Mouse (Mus musculus) forebrain, embryonic 15.5 days (tissue): ENCODE data around the gene Pde4d. TPM values are rescaled to one million over a fixed set of nuclear protein-coding genes. Genes with fewer than 3 reads are reported as not detected.
A peak's percentile ranks its signal among the peaks of the same experiment; 100 is the strongest.

Experiments
- ATAC-seq: fragments of 200-750 bp; cut with Nextera tagmentation; replicated peaks from 2 replicates; pipeline ENCODE4 v1.8.0; 2017; ENCODE audit warnings: mild to moderate bottlenecking, moderate TSS enrichment, moderate library complexity
- H3K27ac ChIP-seq: fragments of 300-500 bp; sonication (generic); replicated peaks from 2 replicates; pipeline ENCODE4 v1.5.1; 2015; ENCODE audit warnings: mild to moderate bottlenecking, inconsistent platforms
- H3K27me3 ChIP-seq: fragments of 300-500 bp; sonication (generic); 2 replicates; pipeline ENCODE4 v1.6.1; 2015; ENCODE audit warnings: inconsistent platforms
- H3K36me3 ChIP-seq: fragments of 300-500 bp; sonication (generic); 2 replicates; pipeline ENCODE4 v1.6.1; 2015; ENCODE audit warnings: mild to moderate bottlenecking, inconsistent platforms
- H3K4me1 ChIP-seq: fragments of 300-500 bp; sonication (generic); 2 replicates; pipeline ENCODE4 v1.6.1; 2015; ENCODE audit warnings: inconsistent platforms
- H3K4me2 ChIP-seq: fragments of 300-500 bp; sonication (generic); replicated peaks from 2 replicates; pipeline ENCODE4 v1.6.1; 2015; ENCODE audit warnings: mild to moderate bottlenecking, inconsistent platforms
- H3K4me3 ChIP-seq: fragments of 300-500 bp; sonication (generic); 2 replicates; pipeline ENCODE4 v1.5.1; 2015; ENCODE audit warnings: mild to moderate bottlenecking, inconsistent platforms
- H3K9ac ChIP-seq: fragments of 300-500 bp; sonication (generic); replicated peaks from 2 replicates; pipeline ENCODE4 v1.6.1; 2015; ENCODE audit warnings: mild to moderate bottlenecking, inconsistent platforms
- H3K9me3 ChIP-seq: fragments of 300-500 bp; sonication (generic); 2 replicates; pipeline ENCODE4 v1.6.1; 2016; ENCODE audit warnings: inconsistent platforms
- WGBS: fragments of 180-500 bp; shearing (Covaris S2); methylation state at CpG from one replicate; pipeline ENCODE4 v1.1.7; 2015; ENCODE audit warnings: mixed read lengths; 5-methylcytosine and 5-hydroxymethylcytosine counted together
- polyA plus RNA-seq: library from polyadenylated mRNA; unstranded; fragments of >200 nt; fragmentation: Nextera tagmentation; extraction: Ambion mirVana; gene quantifications from 2 replicates; pipeline ENCODE4 v1.2.1, GENCODE M21; 2015

The Pde4d gene
- polyA plus RNA-seq, 1 experiment from 2014 or later: 16.3 TPM

DNA sequence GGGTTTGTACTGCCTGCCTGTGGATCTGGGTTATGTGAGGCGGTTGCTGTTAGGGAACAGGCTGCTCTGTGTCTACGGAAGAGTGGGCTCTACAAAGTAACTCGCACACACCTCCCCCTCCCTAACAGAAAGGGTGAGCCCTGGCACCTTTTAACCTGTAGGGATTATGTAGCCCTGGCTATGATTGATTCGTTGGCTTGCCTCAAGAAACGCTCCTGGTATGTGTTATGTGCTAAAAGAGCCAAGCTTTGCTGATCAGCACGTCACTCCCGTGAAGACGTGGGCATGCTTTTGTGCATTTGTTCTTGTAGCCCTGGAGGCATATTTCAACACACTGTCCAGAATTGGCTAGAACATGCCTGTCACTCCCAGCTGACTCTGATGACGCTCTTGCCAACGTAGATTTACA lies 828.8 kb downstream of the Pde4d start:
- WGBS: 50% methylated on average over 10 of the region's 10 CpGs
- Histone ChIP-seq H3K27ac (no peak overlapping the region), H3K9me3 (no peaks in the 10 kb centered on the region), H3K9ac (no peak overlapping the region), H3K4me2 (no peak overlapping the region), H3K4me1 (no peaks in the 10 kb centered on the region), H3K36me3 (no peaks in the 10 kb centered on the region), H3K27me3 (no peaks in the 10 kb centered on the region), H3K4me3 (no peak overlapping the region)
- peak; percentile 84 for ATAC-seq

DNA sequence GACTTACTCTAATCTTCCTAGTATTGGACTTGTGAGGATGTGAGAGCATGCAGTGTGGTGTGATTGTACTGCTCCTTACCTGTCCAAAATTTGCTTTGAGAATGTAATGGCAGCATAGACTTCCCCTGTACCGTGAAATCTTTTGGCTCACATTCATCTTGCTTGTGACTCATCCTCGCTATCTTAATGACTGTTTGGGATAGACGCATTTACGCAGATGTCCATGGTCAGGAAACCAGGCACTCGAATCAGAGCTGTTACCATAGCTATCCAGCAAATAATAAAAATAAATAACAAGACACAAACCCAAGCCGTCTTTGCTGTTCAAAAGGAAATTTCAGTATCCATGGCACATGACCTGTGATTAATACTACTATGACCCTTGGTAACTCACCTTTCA lies 829.5 kb downstream of the Pde4d start:
- H3K27ac ChIP-seq: no peak overlapping the region
- 80% methylated on average over 6 of the region's 6 CpGs for WGBS

DNA sequence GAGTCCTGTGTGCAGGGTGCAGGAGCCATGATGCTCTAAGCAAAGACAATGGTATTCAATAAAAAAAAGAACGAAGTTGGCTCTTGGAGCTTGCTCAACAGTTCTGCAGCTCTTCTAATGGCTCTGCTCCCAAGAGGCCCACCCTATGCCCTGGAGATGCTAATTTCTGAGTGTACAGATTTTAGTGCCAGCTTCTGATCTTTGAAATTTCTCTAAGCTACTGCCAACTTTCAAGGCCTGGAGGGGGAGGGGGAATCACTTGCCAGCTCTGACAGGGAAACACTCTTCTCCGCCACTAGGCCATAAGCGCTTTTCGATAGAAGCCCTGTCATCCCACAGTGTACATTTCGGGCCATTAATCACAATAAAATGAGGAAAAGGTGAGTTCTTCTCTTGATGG lies 830.7 kb downstream of the Pde4d start:
- no peaks in the 10 kb centered on the region for H3K36me3 ChIP-seq
- no peak for ATAC-seq
- H3K9me3 ChIP-seq: no peaks in the 10 kb centered on the region
- no peak overlapping the region for H3K9ac ChIP-seq
- no peak overlapping the region for H3K4me2 ChIP-seq
- no peak overlapping the region for H3K4me3 ChIP-seq
- H3K4me1 ChIP-seq: no peaks in the 10 kb centered on the region
- 76% methylated on average over 5 of the region's 5 CpGs for WGBS
- no peak overlapping the region for H3K27ac ChIP-seq
- no peaks in the 10 kb centered on the region for H3K27me3 ChIP-seq

More for the DNA sequence above, 829.5 kb downstream of the Pde4d start:
- Histone ChIP-seq H3K4me3 (no peak overlapping the region), H3K9me3 (no peaks in the 10 kb centered on the region), H3K27me3 (no peaks in the 10 kb centered on the region), H3K4me2 (no peak overlapping the region), H3K36me3 (no peaks in the 10 kb centered on the region), H3K4me1 (no peaks in the 10 kb centered on the region), H3K9ac (no peak overlapping the region)
- ATAC-seq: no peak; the same call in 1 of the 2 replicates

DNA sequence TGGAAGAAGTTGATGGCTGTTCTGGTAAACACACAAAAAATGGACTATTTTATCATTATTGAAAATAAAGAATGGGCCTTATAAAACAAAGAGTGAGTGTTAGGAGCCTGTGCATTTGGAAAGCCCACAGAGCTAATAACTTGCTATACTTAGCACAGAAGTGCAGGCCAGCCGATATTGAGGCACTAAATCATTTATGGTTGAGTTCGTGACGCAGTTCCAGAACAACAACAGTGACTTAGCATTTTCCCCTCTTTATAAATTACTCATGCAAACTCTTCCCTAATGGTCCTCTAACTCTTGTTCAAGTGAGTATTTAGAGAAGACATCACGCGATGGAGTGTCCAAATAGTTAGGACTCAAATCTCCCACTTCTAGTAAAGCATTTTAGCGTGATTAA lies 837.7 kb downstream of the Pde4d start:
- Histone ChIP-seq H3K9me3 (no peaks in the 10 kb centered on the region), H3K4me2 (no peak overlapping the region), H3K27ac (no peak overlapping the region), H3K36me3 (no peaks in the 10 kb centered on the region), H3K4me1 (no peaks in the 10 kb centered on the region), H3K4me3 (no peak overlapping the region), H3K9ac (no peak overlapping the region), H3K27me3 (no peaks in the 10 kb centered on the region)
- ATAC-seq: no peak
- WGBS: 96% methylated on average over 6 of the region's 6 CpGs

DNA sequence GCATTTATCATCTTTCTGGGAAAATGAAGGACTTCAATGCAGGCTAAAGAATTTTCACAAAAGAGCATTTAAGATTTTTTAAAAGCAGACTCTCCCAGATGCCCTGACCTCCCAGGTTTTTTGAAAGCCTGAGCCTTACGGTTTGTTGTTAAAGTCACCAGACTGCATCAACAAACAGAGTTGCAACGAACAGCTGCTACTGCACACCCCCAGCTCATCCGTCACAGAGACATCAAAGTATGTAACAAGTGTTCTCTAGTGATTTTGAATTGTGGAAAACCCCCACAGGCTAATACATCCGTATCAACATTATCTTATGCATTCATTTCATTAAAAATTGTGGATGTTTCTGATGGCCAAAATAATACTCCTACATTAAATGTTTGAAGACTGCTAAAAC lies 841.2 kb downstream of the Pde4d start:
- Histone ChIP-seq H3K27me3 (no peaks in the 10 kb centered on the region), H3K27ac (no peak overlapping the region), H3K36me3 (no peaks in the 10 kb centered on the region), H3K9me3 (no peaks in the 10 kb centered on the region), H3K4me3 (no peak overlapping the region), H3K4me1 (no peaks in the 10 kb centered on the region), H3K9ac (no peak overlapping the region), H3K4me2 (no peak overlapping the region)
- WGBS: 50% methylated on average over 4 of the region's 4 CpGs
- no peak for ATAC-seq

DNA sequence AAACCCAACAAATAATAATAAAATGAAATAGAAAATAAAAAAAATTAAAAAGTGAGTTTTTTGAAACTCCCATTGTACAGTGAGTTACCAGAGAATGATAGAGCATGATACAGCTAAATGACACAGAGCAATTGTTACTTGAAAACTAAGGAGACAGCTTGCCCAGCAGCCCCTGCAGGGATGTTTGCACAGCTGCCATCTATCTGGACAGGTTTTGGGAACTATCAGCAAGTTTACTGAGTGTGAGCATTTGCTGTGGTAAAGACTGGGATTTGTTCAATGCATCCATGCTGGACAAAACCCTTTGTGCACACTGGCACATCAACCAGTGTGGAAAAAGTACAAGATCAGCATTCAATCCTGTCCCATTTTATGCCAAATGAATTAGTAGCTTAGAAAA lies 843.3 kb downstream of the Pde4d start:
- no peaks in the 10 kb centered on the region for H3K4me1 ChIP-seq
- no peak overlapping the region for H3K4me3 ChIP-seq
- ATAC-seq: no peak
- H3K4me2 ChIP-seq: no peak overlapping the region
- no peaks in the 10 kb centered on the region for H3K36me3 ChIP-seq
- no peaks in the 10 kb centered on the region for H3K27me3 ChIP-seq
- H3K9ac ChIP-seq: no peak overlapping the region
- no peaks in the 10 kb centered on the region for H3K9me3 ChIP-seq
- no peak overlapping the region for H3K27ac ChIP-seq

DNA sequence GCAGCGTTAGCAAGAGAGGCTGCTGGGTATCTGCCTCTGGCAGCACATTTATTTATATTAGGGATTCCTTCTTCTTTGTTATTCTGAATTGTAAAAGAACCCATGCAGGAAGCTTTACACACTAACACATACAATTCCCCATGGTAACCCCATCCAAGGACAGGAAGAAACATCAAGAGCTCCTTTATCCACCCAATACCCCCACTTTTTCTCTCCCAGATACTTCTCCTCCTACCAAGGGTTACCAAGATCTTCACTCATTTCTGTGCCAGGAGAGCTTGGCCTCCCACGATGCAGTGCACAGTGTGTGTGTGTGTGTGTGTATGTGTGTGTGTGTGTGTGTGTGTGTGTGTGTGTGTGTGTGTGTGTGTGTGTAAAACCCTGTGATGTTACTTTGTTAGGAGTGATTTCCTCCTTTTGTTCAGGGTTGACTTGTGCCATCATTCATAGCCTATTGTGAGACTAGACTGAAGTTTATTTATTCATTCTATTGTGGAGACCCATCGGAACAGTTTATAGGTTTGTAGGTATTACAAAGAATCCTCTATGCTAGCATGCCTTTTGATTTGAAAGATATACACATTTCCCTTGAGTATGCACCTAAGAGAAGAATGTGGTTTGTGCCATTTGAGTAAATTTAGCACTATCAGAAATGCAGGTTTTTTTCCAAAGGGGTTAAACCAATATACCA lies 846.7 kb downstream of the Pde4d start:
- Histone ChIP-seq H3K36me3 (no peaks in the 10 kb centered on the region), H3K4me1 (no peaks in the 10 kb centered on the region), H3K27me3 (no peaks in the 10 kb centered on the region), H3K9me3 (no peaks in the 10 kb centered on the region), H3K4me3 (no peak overlapping the region), H3K4me2 (no peak overlapping the region), H3K9ac (no peak overlapping the region), H3K27ac (no peak overlapping the region)
- 40% methylated on average over 3 of the region's 3 CpGs for WGBS
- no peak for ATAC-seq

DNA sequence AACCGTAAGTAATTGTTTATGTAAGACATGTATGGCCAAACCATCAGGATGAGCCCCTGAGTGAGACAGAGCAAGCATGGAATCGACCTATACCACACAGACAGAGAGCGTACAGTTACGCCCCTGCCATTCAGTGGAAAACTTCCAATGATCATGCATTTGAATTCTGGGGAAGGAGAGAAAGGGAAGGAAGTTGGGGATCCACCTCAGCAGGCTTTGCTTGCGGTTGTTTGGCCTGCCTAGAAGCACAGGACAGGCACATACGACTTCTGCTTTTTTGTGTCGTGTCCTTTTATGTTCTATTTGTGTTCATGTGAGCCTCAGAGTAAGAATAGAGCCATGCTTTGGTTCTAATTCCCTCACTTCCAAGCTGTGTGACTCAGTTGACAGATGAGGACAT lies 849.1 kb downstream of the Pde4d start:
- 88% methylated on average over 7 of the region's 7 CpGs for WGBS
- Histone ChIP-seq H3K4me3 (no peak overlapping the region), H3K9ac (no peak overlapping the region), H3K27ac (no peak overlapping the region), H3K4me2 (no peak overlapping the region), H3K27me3 (no peaks in the 10 kb centered on the region), H3K9me3 (no peaks in the 10 kb centered on the region), H3K36me3 (no peaks in the 10 kb centered on the region), H3K4me1 (no peaks in the 10 kb centered on the region)
- no peak for ATAC-seq

DNA sequence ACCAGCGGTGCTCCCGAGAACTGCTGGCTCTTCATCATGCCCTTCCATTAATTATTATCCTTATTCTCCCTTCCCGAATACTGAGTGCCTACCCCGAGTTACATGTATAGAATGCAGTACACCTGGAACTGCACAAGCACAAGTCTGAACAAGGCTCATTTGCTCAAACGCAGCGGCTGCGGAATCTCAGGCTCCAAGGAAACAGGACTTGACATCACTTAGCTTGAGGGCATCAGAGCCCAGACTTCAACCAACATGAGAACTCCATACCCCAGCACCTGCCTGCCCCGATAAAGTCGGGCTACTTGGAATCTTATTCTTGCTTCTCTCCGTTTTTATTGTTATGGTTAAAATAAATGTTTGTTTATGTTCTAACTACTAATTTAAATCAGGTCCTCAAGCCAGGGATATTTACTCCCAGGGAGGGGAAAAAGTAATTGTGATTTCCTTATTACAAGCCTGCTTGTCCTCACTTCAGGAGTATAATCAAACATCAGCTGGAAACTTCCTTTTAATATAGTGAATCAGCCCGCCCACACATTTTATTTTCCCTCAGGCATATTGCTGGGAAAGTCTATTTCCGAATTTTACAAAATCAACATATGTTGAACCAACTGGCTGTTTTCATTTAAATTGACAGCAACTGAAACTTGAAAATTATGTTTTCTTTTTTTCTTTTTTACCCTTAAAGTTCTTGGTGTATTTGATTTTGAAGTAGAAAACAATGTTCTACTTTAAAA lies 849.9 kb downstream of the Pde4d start:
- Histone ChIP-seq H3K9ac (no peak overlapping the region), H3K27me3 (no peaks in the 10 kb centered on the region), H3K36me3 (no peaks in the 10 kb centered on the region), H3K27ac (no peak overlapping the region), H3K4me3 (no peak overlapping the region), H3K4me1 (no peaks in the 10 kb centered on the region), H3K4me2 (no peak overlapping the region), H3K9me3 (no peaks in the 10 kb centered on the region)
- no peak for ATAC-seq
- WGBS: 85% methylated on average over 12 of the region's 12 CpGs

DNA sequence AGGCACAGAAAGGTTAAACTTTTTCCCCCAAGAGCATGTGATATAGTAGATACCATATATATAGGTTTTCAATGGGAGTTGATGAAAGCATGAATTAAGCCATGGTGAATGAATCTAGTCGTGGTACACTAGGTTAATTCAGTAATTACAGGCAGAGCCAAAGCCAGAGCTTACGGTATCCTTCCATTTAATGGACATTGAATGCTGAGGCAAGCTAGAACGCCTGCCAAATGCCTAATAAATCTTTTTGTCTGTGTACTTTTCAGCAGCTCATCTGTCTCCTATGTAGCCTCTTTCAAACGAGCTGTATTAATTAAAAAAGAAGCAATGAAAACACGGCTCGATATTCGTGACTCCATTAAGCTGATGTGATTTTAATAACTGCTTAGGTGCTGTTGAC lies 862.8 kb downstream of the Pde4d start:
- H3K4me2 ChIP-seq: no peak overlapping the region
- H3K36me3 ChIP-seq: no peaks in the 10 kb centered on the region
- H3K9me3 ChIP-seq: no peaks in the 10 kb centered on the region
- 0 out of 2 replicates have a peak, but pooled peaks have one; percentile 53 for ATAC-seq
- 13% methylated on average over 7 of the region's 7 CpGs for WGBS
- H3K4me1 ChIP-seq: peaks cover 6% of the 10 kb centered on the region; the same call in 1 of the 2 replicates
- no peak overlapping the region for H3K27ac ChIP-seq
- H3K27me3 ChIP-seq: no peaks in the 10 kb centered on the region
- H3K9ac ChIP-seq: no peak overlapping the region
- no peak overlapping the region for H3K4me3 ChIP-seq

DNA sequence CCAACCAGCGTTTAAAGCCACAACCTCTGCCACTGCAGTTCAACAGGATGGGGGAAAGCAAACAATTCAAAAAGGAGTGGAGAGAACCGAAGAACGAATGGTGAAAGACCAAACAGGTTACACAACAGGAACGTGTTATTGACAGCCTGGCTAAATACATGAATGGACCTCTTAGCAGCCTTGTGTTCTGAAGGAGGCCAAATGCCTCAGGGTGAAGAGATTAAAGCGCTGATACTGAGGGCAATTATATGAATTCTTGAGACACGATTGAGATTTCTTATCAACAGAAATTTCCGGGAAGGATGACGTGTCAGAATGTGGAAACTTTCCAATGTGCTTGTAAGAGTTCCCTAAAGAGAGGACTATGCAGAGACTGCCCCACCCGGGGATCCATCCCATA lies 865.9 kb downstream of the Pde4d start:
- Histone ChIP-seq H3K4me3 (no peak overlapping the region), H3K4me1 (peaks cover 6% of the 10 kb centered on the region; the same call in 1 of the 2 replicates), H3K9ac (no peak overlapping the region), H3K36me3 (no peaks in the 10 kb centered on the region), H3K27ac (no peak overlapping the region), H3K4me2 (no peak overlapping the region), H3K27me3 (no peaks in the 10 kb centered on the region), H3K9me3 (no peaks in the 10 kb centered on the region)
- WGBS: 67% methylated on average over 9 of the region's 9 CpGs
- ATAC-seq: no peak

DNA sequence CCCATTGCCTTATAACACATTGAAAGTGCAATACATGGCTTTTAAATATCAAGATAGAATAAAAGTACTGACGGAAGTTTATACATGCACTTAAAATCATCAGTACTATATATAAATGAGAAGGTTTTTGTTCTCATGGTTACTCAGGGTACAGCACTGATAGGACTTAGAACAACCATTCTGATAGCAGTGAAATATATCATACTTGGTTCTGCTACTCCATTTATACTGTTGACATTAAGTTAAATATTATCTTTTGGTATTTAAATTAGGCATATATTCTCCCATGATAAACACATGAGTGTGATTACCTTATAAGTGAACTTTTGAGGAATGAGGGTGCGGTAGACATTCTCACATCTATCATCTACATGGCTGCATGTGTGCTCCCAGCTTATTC lies 867.9 kb downstream of the Pde4d start:
- no peak overlapping the region for H3K9ac ChIP-seq
- peaks cover 2% of the 10 kb centered on the region; the same call in 1 of the 2 replicates for H3K4me1 ChIP-seq
- 98% methylated on average over 2 of the region's 2 CpGs for WGBS
- H3K9me3 ChIP-seq: no peaks in the 10 kb centered on the region
- H3K27me3 ChIP-seq: no peaks in the 10 kb centered on the region
- H3K36me3 ChIP-seq: no peaks in the 10 kb centered on the region
- H3K4me3 ChIP-seq: no peak overlapping the region
- H3K4me2 ChIP-seq: no peak overlapping the region
- no peak overlapping the region for H3K27ac ChIP-seq
- ATAC-seq: no peak
